Mouse (Mus musculus) left cerebral cortex, postnatal 25 days (tissue): ENCODE measurements around the gene Lmtk2. TPM values are rescaled to one million over a fixed set of nuclear protein-coding genes. Genes with fewer than 3 reads are reported as not detected.

ENCODE experiments used
- DNase-seq, 2 experiments: peaks; one replicate each; pipeline ENCODE4 v3.0.0; 2022; ENCODE audit warnings: low spot score in 2 of 2, mixed read lengths in 1 of 2
- intact Hi-C: fragments of 180-260 bp; cut with DNase I; formaldehyde crosslinking; loops from one replicate; pipeline ENCODE4 v1.15.1; 2025
- total RNA-seq, 2 experiments: library from RNA; stranded (reverse); gene quantifications; 2 replicates each; pipeline ENCODE4 v1.2.3; 2021

Lmtk2 gene
- total RNA-seq, 2 experiments from 2014 or later = 163 to 171 TPM

GRCm38 (mm10) chr5:144234714-144235113 is 134.5 kb downstream of the Lmtk2 start:
- intact Hi-C loops = no loop called here
- no peak for DNase-seq

Other genes with a start within 250 kb of the Lmtk2 start
- not detected for gene Ankrd61, start 202.8 kb upstream of the Lmtk2 start, total RNA-seq
- 10 to 100 TPM; 36.6 to 39.0 TPM for gene Aimp2, start 190.6 kb upstream of the Lmtk2 start, total RNA-seq
- gene Pms2, start 190.5 kb upstream of the Lmtk2 start, total RNA-seq = 10 to 100 TPM; 15.0 to 15.3 TPM
- 1 to 10 TPM; 1.7 to 2.6 TPM for gene Gm42421, start 172.3 kb upstream of the Lmtk2 start, total RNA-seq
- gene Rsph10b, start 167.4 kb upstream of the Lmtk2 start, total RNA-seq = 1 to 10 TPM; 4.2 to 5.5 TPM
- gene Ccz1, start 85.6 kb upstream of the Lmtk2 start, total RNA-seq = 10 to 100 TPM; 38.7 to 42.6 TPM
- gene Ocm, start 73.8 kb upstream of the Lmtk2 start, total RNA-seq = 1 to 10 TPM; 2.6 to 3.2 TPM
- gene Bhlha15, start 89.8 kb downstream of the Lmtk2 start, total RNA-seq = under 1 TPM; 0.25 to 0.30 TPM
- gene Tecpr1, start 123.2 kb downstream of the Lmtk2 start, total RNA-seq = 10 to 100 TPM; 86.6 to 87.7 TPM
- gene Bri3, start 144.0 kb downstream of the Lmtk2 start, total RNA-seq = 10 to 100 TPM; 64.0 to 65.8 TPM